Mouse (Mus musculus) ES-Bruce4 (cell line): ENCODE results near the gene Alyref2.

ENCODE experiments used
- CTCF ChIP-seq: IDR thresholded peaks from one replicate; pipeline ENCODE4 v1.8.1; 2011; ENCODE audit warnings: low read depth, low read length
- EP300 ChIP-seq: IDR thresholded peaks from 2 replicates; pipeline ENCODE4 v1.6.1; 2011; ENCODE audit warnings: low read depth, low read length; ENCODE audit not compliant: insufficient read depth
- POLR2A ChIP-seq: IDR thresholded peaks from one replicate; pipeline ENCODE4 v1.8.1; 2011; ENCODE audit warnings: low read length; ENCODE audit not compliant: insufficient read depth

DNA sequence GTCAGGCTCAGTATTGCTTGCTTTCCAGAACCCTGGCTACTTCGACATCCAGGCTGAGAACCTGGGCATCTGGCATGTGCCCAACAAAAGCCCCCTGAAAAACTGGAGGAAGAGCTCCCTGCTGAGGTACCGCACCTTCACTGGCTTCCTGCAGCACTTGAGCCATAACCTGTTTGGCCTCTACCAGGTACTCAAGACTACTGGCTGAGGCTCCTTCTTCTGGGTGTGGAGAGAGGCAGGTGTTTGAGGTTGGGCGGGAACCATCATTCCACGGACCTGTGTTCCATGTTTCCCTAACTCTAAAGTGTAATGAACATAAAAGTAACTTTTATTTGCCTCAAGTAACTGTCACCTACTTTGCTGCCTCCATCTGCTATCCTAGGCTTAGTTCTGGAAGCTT lies 12.3 kb downstream of the Alyref2 start:
- TF ChIP-seq CTCF (no peak), EP300 (no peak), POLR2A (no peak)
